In genomic region chr2:104130165-104130564, GRCm38 (mm10) we compare ENCODE assay signal across 12 mouse cellular contexts. TPM values are rescaled to one million over a fixed set of nuclear protein-coding genes. Genes with fewer than 3 reads are reported as not detected.
DNase-seq lines count a peak whose midpoint lies in the region; ATAC-seq and TF ChIP-seq lines count a peak whose summit lies in the region.
"Had no signal": no experiment of that assay in that cellular context is flagged by ENCODE, and none has a peak within 500 bp of the region (broad histone marks: within the 10 kb centered on the region; RNA-seq: fewer than 3 reads in every experiment).

No protein-coding gene starts in this region.

- TF ChIP-seq CTCF in lung, postnatal 0 days (IDR thresholded peaks at IDR 0.05), result no peak

- H3K4me3 ChIP-seq in lung, postnatal 0 days (ENCODE audit: low read depth, low read length), result no peak overlapping the region
- peak overlapping the region; percentile 42 for H3K4me3 ChIP-seq in erythroblast, embryonic 14.5 days (replicated peaks)
- no peak overlapping the region for H3K4me3 ChIP-seq in liver, embryonic 11.5 days (ENCODE audit: low read depth, low read length)
- no peak overlapping the region for H3K4me3 ChIP-seq in stomach, embryonic 15.5 days (replicated peaks)
- H3K4me3 ChIP-seq in midbrain, embryonic 13.5 days (replicated peaks), result no peak overlapping the region
- H3K4me3 ChIP-seq: embryonic facial prominence, embryonic 15.5 days; hindbrain, embryonic 15.5 days; lung, embryonic 15.5 days had no signal

- H3K9ac ChIP-seq in lung, postnatal 0 days (replicated peaks; ENCODE audit: low read depth), result no peak overlapping the region
- peak overlapping the region; percentile 21; the same call in 1 of the 2 replicates for H3K9ac ChIP-seq in liver, embryonic 11.5 days (ENCODE audit: low read depth, low read length)
- no peak overlapping the region for H3K9ac ChIP-seq in stomach, embryonic 15.5 days
- no peak overlapping the region for H3K9ac ChIP-seq in midbrain, embryonic 13.5 days (replicated peaks)
- H3K9ac ChIP-seq: embryonic facial prominence, embryonic 15.5 days; hindbrain, embryonic 15.5 days; lung, embryonic 15.5 days had no signal

- no peaks in the 10 kb centered on the region for H3K4me1 ChIP-seq in lung, postnatal 0 days (ENCODE audit: insufficient read depth, low read depth, low read length)
- H3K4me1 ChIP-seq in erythroblast, embryonic 14.5 days (ENCODE audit: control insufficient read depth), result peaks cover 65% of the 10 kb centered on the region
- peaks cover 17% of the 10 kb centered on the region for H3K4me1 ChIP-seq in liver, embryonic 11.5 days (replicated peaks; ENCODE audit: control insufficient read depth, insufficient read depth, low read length)
- H3K4me1 ChIP-seq in stomach, embryonic 15.5 days, result no peaks in the 10 kb centered on the region
- H3K4me1 ChIP-seq in midbrain, embryonic 13.5 days (replicated peaks), result no peaks in the 10 kb centered on the region
- H3K4me1 ChIP-seq: embryonic facial prominence, embryonic 15.5 days; hindbrain, embryonic 15.5 days; lung, embryonic 15.5 days had no signal

- TF ChIP-seq EP300 in lung, postnatal 0 days (IDR thresholded peaks at IDR 0.05), result no peak

- H3K36me3 ChIP-seq in lung, postnatal 0 days (ENCODE audit: insufficient read depth, low read length), result no peaks in the 10 kb centered on the region
- no peaks in the 10 kb centered on the region; the same call in 1 of the 2 replicates for H3K36me3 ChIP-seq in erythroblast, embryonic 14.5 days (ENCODE audit: control insufficient read depth)
- no peaks in the 10 kb centered on the region for H3K36me3 ChIP-seq in liver, embryonic 11.5 days (ENCODE audit: control insufficient read depth, insufficient read depth, low read length)
- no peaks in the 10 kb centered on the region for H3K36me3 ChIP-seq in stomach, embryonic 15.5 days
- no peaks in the 10 kb centered on the region for H3K36me3 ChIP-seq in midbrain, embryonic 13.5 days
- H3K36me3 ChIP-seq: embryonic facial prominence, embryonic 15.5 days; hindbrain, embryonic 15.5 days; lung, embryonic 15.5 days had no signal

- no peaks in the 10 kb centered on the region for H3K27me3 ChIP-seq in lung, postnatal 0 days (replicated peaks; ENCODE audit: insufficient read depth, low read length)
- H3K27me3 ChIP-seq in erythroblast, embryonic 14.5 days (ENCODE audit: control insufficient read depth), result peaks cover 55% of the 10 kb centered on the region
- peaks cover 7% of the 10 kb centered on the region; the same call in 1 of the 2 replicates for H3K27me3 ChIP-seq in liver, embryonic 11.5 days (replicated peaks; ENCODE audit: control insufficient read depth, insufficient read depth, low read length)
- H3K27me3 ChIP-seq in stomach, embryonic 15.5 days (replicated peaks), result no peaks in the 10 kb centered on the region
- peaks cover 5% of the 10 kb centered on the region for H3K27me3 ChIP-seq in midbrain, embryonic 13.5 days
- H3K27me3 ChIP-seq: embryonic facial prominence, embryonic 15.5 days had no signal

- no peak overlapping the region for H3K4me2 ChIP-seq in lung, postnatal 0 days (replicated peaks; ENCODE audit: low read depth, low read length)
- H3K4me2 ChIP-seq in liver, embryonic 11.5 days, result peak overlapping the region; percentile 47
- no peak overlapping the region for H3K4me2 ChIP-seq in stomach, embryonic 15.5 days
- no peak overlapping the region for H3K4me2 ChIP-seq in midbrain, embryonic 13.5 days (replicated peaks)
- H3K4me2 ChIP-seq: embryonic facial prominence, embryonic 15.5 days; hindbrain, embryonic 15.5 days; lung, embryonic 15.5 days had no signal

- H3K27ac ChIP-seq in lung, postnatal 0 days (ENCODE audit: low read length), result no peak overlapping the region
- H3K27ac ChIP-seq in liver, embryonic 11.5 days (ENCODE audit: low read depth, low read length), result no peak overlapping the region
- 0 out of 2 replicates have a peak overlapping the region, but pooled peaks have one; percentile 9 for H3K27ac ChIP-seq in stomach, embryonic 15.5 days
- no peak overlapping the region for H3K27ac ChIP-seq in midbrain, embryonic 13.5 days
- H3K27ac ChIP-seq: embryonic facial prominence, embryonic 15.5 days; hindbrain, embryonic 15.5 days; lung, embryonic 15.5 days had no signal

- WGBS in lung, postnatal 0 days, result 50% methylated on average over 6 of the region's 6 CpGs
- WGBS in liver, embryonic 11.5 days, result 53% methylated on average over 6 of the region's 6 CpGs
- WGBS in stomach, embryonic 15.5 days, result 57% methylated on average over 6 of the region's 6 CpGs
- WGBS in midbrain, embryonic 13.5 days, result 89% methylated on average over 6 of the region's 6 CpGs

- DNase-seq in lung, postnatal 0 days (ENCODE audit: low spot score), result no peak
- no peak for DNase-seq in lung, postnatal 25 days (ENCODE audit: low spot score)
- DNase-seq in liver, embryonic 11.5 days (ENCODE audit: low spot score), result no peak
- DNase-seq in kidney, postnatal 36 days, result no peak
- DNase-seq: cerebellum, adult 18-20 months; thymus, postnatal 4 days had no signal

- peak; percentile 31; the same call in 1 of the 2 replicates for ATAC-seq in lung, postnatal 0 days
- ATAC-seq in liver, embryonic 11.5 days (replicated peaks; ENCODE audit: low FRiP score), result peak; percentile 93
- ATAC-seq in stomach, embryonic 15.5 days (ENCODE audit: insufficient read depth, low FRiP score, low read depth), result peak; percentile 90
- ATAC-seq in midbrain, embryonic 13.5 days, result no peak

- H3K9me3 ChIP-seq in lung, postnatal 0 days (ENCODE audit: low read length), result no peaks in the 10 kb centered on the region
- peaks cover 2% of the 10 kb centered on the region; the same call in 1 of the 2 replicates for H3K9me3 ChIP-seq in erythroblast, embryonic 14.5 days (ENCODE audit: control insufficient read depth, low read length)
- no peaks in the 10 kb centered on the region for H3K9me3 ChIP-seq in liver, embryonic 11.5 days (ENCODE audit: control insufficient read depth, low read length)
- H3K9me3 ChIP-seq in stomach, embryonic 15.5 days, result no peaks in the 10 kb centered on the region
- no peaks in the 10 kb centered on the region for H3K9me3 ChIP-seq in midbrain, embryonic 13.5 days
- H3K9me3 ChIP-seq: embryonic facial prominence, embryonic 15.5 days; hindbrain, embryonic 15.5 days; lung, embryonic 15.5 days had no signal

RNA-seq across cellular contexts. Expression of gene A930018P22Rik, which starts 7.6 kb away (rescaled TPM):
- 0.14 TPM in 1 of 2 replicates, not detected in the other for polyA plus RNA-seq in lung, postnatal 0 days (2015; fragmentation: Nextera tagmentation; extraction: Ambion mirVana)
- 0.86 and 0.96 TPM in 2 replicates for polyA plus RNA-seq in erythroblast, embryonic 14.5 days (2012)
- 0.23 TPM in 1 of 2 replicates, not detected in the other for polyA plus RNA-seq in liver, embryonic 11.5 days (2014; fragmentation: Nextera tagmentation; extraction: Ambion mirVana)
- polyA plus RNA-seq in stomach, embryonic 15.5 days (2015; fragmentation: Nextera tagmentation; extraction: Ambion mirVana), result 0.17 and 0.22 TPM in 2 replicates
- not detected in 2 replicates for polyA plus RNA-seq in midbrain, embryonic 13.5 days (2015; fragmentation: Nextera tagmentation; extraction: Ambion mirVana)
- polyA plus RNA-seq: embryonic facial prominence, embryonic 15.5 days; hindbrain, embryonic 15.5 days; lung, embryonic 15.5 days had no signal

RNA-seq across cellular contexts. Expression of gene Cd59a, which starts 34.6 kb away (rescaled TPM):
- 32.4 and 33.2 TPM in 2 replicates for polyA plus RNA-seq in lung, postnatal 0 days (2015; fragmentation: Nextera tagmentation; extraction: Ambion mirVana)
- polyA plus RNA-seq in erythroblast, embryonic 14.5 days (2012), result 2.0 and 2.5 TPM in 2 replicates
- 73.4 and 77.6 TPM in 2 replicates for polyA plus RNA-seq in liver, embryonic 11.5 days (2014; fragmentation: Nextera tagmentation; extraction: Ambion mirVana)
- 31.2 and 33.4 TPM in 2 replicates for polyA plus RNA-seq in stomach, embryonic 15.5 days (2015; fragmentation: Nextera tagmentation; extraction: Ambion mirVana)
- 13.5 and 13.7 TPM in 2 replicates for polyA plus RNA-seq in midbrain, embryonic 13.5 days (2015; fragmentation: Nextera tagmentation; extraction: Ambion mirVana)
